Mouse (Mus musculus) hindbrain, embryonic 11.5 days (tissue): ENCODE measurements around the gene Rara. TPM values are rescaled to one million over a fixed set of nuclear protein-coding genes. Genes with fewer than 3 reads are reported as not detected.

Experiments
- ATAC-seq: fragments of 200-750 bp; cut with Nextera tagmentation; 2 replicates; pipeline ENCODE4 v1.8.0; 2017; ENCODE audit warnings: mild to moderate bottlenecking, moderate TSS enrichment, moderate library complexity; ENCODE audit not compliant: low FRiP score
- DNase-seq: peaks from one replicate; pipeline ENCODE4 v3.0.0-alpha.2; 2015; ENCODE audit warnings: low spot score
- H3K27ac ChIP-seq: fragments of 300-500 bp; sonication (generic); 2 replicates; pipeline ENCODE4 v1.5.1; 2014; ENCODE audit warnings: mild to moderate bottlenecking, low read depth, low read length
- H3K27me3 ChIP-seq: fragments of 300-500 bp; sonication (generic); 2 replicates; pipeline ENCODE4 v1.6.1; 2014; ENCODE audit warnings: mild to moderate bottlenecking, low read length, moderate library complexity, mixed read lengths; ENCODE audit not compliant: control insufficient read depth, insufficient read depth
- H3K36me3 ChIP-seq: fragments of 300-500 bp; sonication (generic); 2 replicates; pipeline ENCODE4 v1.6.1; 2014; ENCODE audit warnings: mild to moderate bottlenecking, low read length, moderate library complexity, mixed read lengths; ENCODE audit not compliant: control insufficient read depth, insufficient read depth
- H3K4me1 ChIP-seq: fragments of 300-500 bp; sonication (generic); replicated peaks from 2 replicates; pipeline ENCODE4 v1.6.1; 2014; ENCODE audit warnings: low read length, mixed read lengths; ENCODE audit not compliant: control insufficient read depth, insufficient read depth
- H3K4me2 ChIP-seq: fragments of 300-500 bp; sonication (generic); replicated peaks from 2 replicates; pipeline ENCODE4 v1.6.1; 2014; ENCODE audit warnings: mild to moderate bottlenecking, low read depth, low read length
- H3K4me3 ChIP-seq: fragments of 300-500 bp; sonication (generic); 2 replicates; pipeline ENCODE4 v1.5.1; 2014; ENCODE audit warnings: low read depth, low read length
- H3K9ac ChIP-seq: fragments of 300-500 bp; sonication (generic); 2 replicates; pipeline ENCODE4 v1.6.1; 2014; ENCODE audit warnings: low read depth, low read length
- H3K9me3 ChIP-seq: fragments of 300-500 bp; sonication (generic); 2 replicates; pipeline ENCODE4 v1.6.1; 2016; ENCODE audit warnings: low read length; ENCODE audit not compliant: control insufficient read depth
- WGBS: fragments of 180-500 bp; shearing (Covaris S2); extraction: QIAGEN DNeasy Blood & Tissue Kit; methylation state at CpG from one replicate; pipeline ENCODE4 v1.1.7; 2014; 5-methylcytosine and 5-hydroxymethylcytosine counted together
- polyA plus RNA-seq: library from polyadenylated mRNA; unstranded; fragments of >200 nt; fragmentation: Nextera tagmentation; extraction: Ambion mirVana; gene quantifications from 2 replicates; pipeline ENCODE4 v1.2.1, GENCODE M21; 2014

Rara gene
- polyA plus RNA-seq, 1 experiment from 2014 or later: 51.2 TPM

GRCm38 (mm10) chr11:98950484-98950883, 22.9 kb downstream of the Rara start:
- Histone ChIP-seq H3K4me2 (no peak overlapping the region), H3K4me3 (no peak overlapping the region), H3K36me3 (no peaks in the 10 kb centered on the region), H3K27ac (no peak overlapping the region), H3K9me3 (no peaks in the 10 kb centered on the region), H3K9ac (no peak overlapping the region), H3K4me1 (peaks cover 16% of the 10 kb centered on the region), H3K27me3 (no peaks in the 10 kb centered on the region)
- no peak for ATAC-seq
- DNase-seq: no peak
- 90% methylated on average over 9 of the region's 9 CpGs for WGBS

GRCm38 (mm10) chr11:98951026-98951906, 23.6 kb downstream of the Rara start:
- ATAC-seq: no peak
- peaks cover 16% of the 10 kb centered on the region for H3K4me1 ChIP-seq
- 75% methylated on average over 16 of the region's 16 CpGs for WGBS
- H3K9me3 ChIP-seq: no peaks in the 10 kb centered on the region
- no peak overlapping the region for H3K9ac ChIP-seq
- DNase-seq: no peak
- 0 out of 2 replicates have a peak overlapping the region, but pooled peaks have one; percentile 17 for H3K27ac ChIP-seq
- no peak overlapping the region for H3K4me3 ChIP-seq
- no peaks in the 10 kb centered on the region for H3K36me3 ChIP-seq
- no peak overlapping the region for H3K4me2 ChIP-seq
- no peaks in the 10 kb centered on the region for H3K27me3 ChIP-seq

- DNase-seq (no peak), ATAC-seq (no peak)
- 85% methylated on average over 1 of the region's 1 CpGs for WGBS
- H3K9ac ChIP-seq: no peak overlapping the region
- no peaks in the 10 kb centered on the region for H3K27me3 ChIP-seq
- H3K4me2 ChIP-seq: no peak overlapping the region
- peaks cover 16% of the 10 kb centered on the region for H3K4me1 ChIP-seq
- H3K9me3 ChIP-seq: no peaks in the 10 kb centered on the region
- H3K27ac ChIP-seq: no peak overlapping the region
- no peaks in the 10 kb centered on the region for H3K36me3 ChIP-seq
- H3K4me3 ChIP-seq: no peak overlapping the region
These were observed 24.5 kb downstream of the Rara start for GRCm38 (mm10) chr11:98952111-98952510.

- Histone ChIP-seq H3K27ac (no peak overlapping the region), H3K4me2 (no peak overlapping the region), H3K9ac (no peak overlapping the region), H3K4me1 (peaks cover 16% of the 10 kb centered on the region), H3K4me3 (no peak overlapping the region), H3K27me3 (no peaks in the 10 kb centered on the region), H3K36me3 (no peaks in the 10 kb centered on the region), H3K9me3 (no peaks in the 10 kb centered on the region)
- ATAC-seq (no peak), DNase-seq (no peak)
- 71% methylated on average over 2 of the region's 2 CpGs for WGBS
These were observed 25.1 kb downstream of the Rara start for GRCm38 (mm10) chr11:98952736-98953135.

GRCm38 (mm10) chr11:98953361-98953760, 25.7 kb downstream of the Rara start:
- DNase-seq (peak; percentile 19), ATAC-seq (peak; percentile 12; the same call in 1 of the 2 replicates)
- Histone ChIP-seq H3K9me3 (no peaks in the 10 kb centered on the region), H3K4me1 (peaks cover 16% of the 10 kb centered on the region), H3K4me2 (no peak overlapping the region), H3K27ac (no peak overlapping the region), H3K27me3 (no peaks in the 10 kb centered on the region), H3K9ac (no peak overlapping the region), H3K4me3 (no peak overlapping the region), H3K36me3 (no peaks in the 10 kb centered on the region)
- WGBS: 27% methylated on average over 2 of the region's 2 CpGs

- Histone ChIP-seq H3K4me2 (peak overlapping the region; percentile 21; the same call in 1 of the 2 replicates), H3K4me1 (peaks cover 16% of the 10 kb centered on the region), H3K36me3 (no peaks in the 10 kb centered on the region), H3K4me3 (no peak overlapping the region), H3K27me3 (no peaks in the 10 kb centered on the region), H3K9ac (peak overlapping the region; percentile 34; the same call in 1 of the 2 replicates), H3K9me3 (no peaks in the 10 kb centered on the region), H3K27ac (peak overlapping the region; percentile 71; the same call in 1 of the 2 replicates)
- DNase-seq (no peak), ATAC-seq (no peak)
- 32% methylated on average over 13 of the region's 13 CpGs for WGBS
These were observed 26.3 kb downstream of the Rara start for GRCm38 (mm10) chr11:98953835-98954320.

- Histone ChIP-seq H3K36me3 (no peaks in the 10 kb centered on the region), H3K4me3 (peak overlapping the region; percentile 8; the same call in 1 of the 2 replicates), H3K9ac (peak overlapping the region; percentile 34; the same call in 1 of the 2 replicates), H3K27me3 (no peaks in the 10 kb centered on the region), H3K27ac (peak overlapping the region; percentile 71), H3K9me3 (no peaks in the 10 kb centered on the region), H3K4me1 (peaks cover 16% of the 10 kb centered on the region), H3K4me2 (peak overlapping the region; percentile 21; the same call in 1 of the 2 replicates)
- ATAC-seq (peak; percentile 65), DNase-seq (peak; percentile 89)
- 6% methylated on average over 10 of the region's 10 CpGs for WGBS
These were observed 26.8 kb downstream of the Rara start for GRCm38 (mm10) chr11:98954373-98954772.

GRCm38 (mm10) chr11:98954801-98955706, 27.4 kb downstream of the Rara start:
- no peaks in the 10 kb centered on the region for H3K9me3 ChIP-seq
- H3K27ac ChIP-seq: peak overlapping the region; percentile 71
- peak overlapping the region; percentile 34; the same call in 1 of the 2 replicates for H3K9ac ChIP-seq
- 15% methylated on average over 15 of the region's 17 CpGs for WGBS
- H3K36me3 ChIP-seq: no peaks in the 10 kb centered on the region
- H3K4me3 ChIP-seq: no peak overlapping the region
- peaks cover 16% of the 10 kb centered on the region for H3K4me1 ChIP-seq
- DNase-seq (peak; percentile 40), ATAC-seq (peak; percentile 28; the same call in 1 of the 2 replicates)
- peak overlapping the region; percentile 21; the same call in 1 of the 2 replicates for H3K4me2 ChIP-seq
- no peaks in the 10 kb centered on the region for H3K27me3 ChIP-seq
